Mouse (Mus musculus) thymus, adult 2 months (tissue): ENCODE results near the gene Ric1. TPM values are rescaled to one million over a fixed set of nuclear protein-coding genes. Genes with fewer than 3 reads are reported as not detected.

ENCODE experiments used
- DNase-seq: peaks from one replicate; pipeline ENCODE4 v3.0.0; 2021
- H3K27ac ChIP-seq: fragments of 200-500 bp; 2 replicates; pipeline ENCODE4 v1.5.1; 2012; ENCODE audit warnings: low read length, control low read depth; ENCODE audit not compliant: control insufficient read depth, insufficient read depth
- H3K27me3 ChIP-seq: fragments of 200-500 bp; 2 replicates; pipeline ENCODE4 v1.6.1; 2012; ENCODE audit warnings: mild to moderate bottlenecking, low read length, moderate library complexity, mixed read lengths; ENCODE audit not compliant: control insufficient read depth, insufficient read depth
- H3K36me3 ChIP-seq: fragments of 200-500 bp; 2 replicates; pipeline ENCODE4 v1.6.1; 2012; ENCODE audit warnings: mild to moderate bottlenecking, low read length, moderate library complexity; ENCODE audit not compliant: control insufficient read depth, insufficient read depth
- H3K4me1 ChIP-seq: fragments of 200-500 bp; replicated peaks from 2 replicates; pipeline ENCODE4 v1.6.1; 2012; ENCODE audit warnings: low read length; ENCODE audit not compliant: control insufficient read depth, insufficient read depth
- H3K4me3 ChIP-seq: fragments of 200-500 bp; 2 replicates; pipeline ENCODE4 v1.5.1; 2012; ENCODE audit warnings: mild to moderate bottlenecking, low read length, control low read depth, moderate library complexity; ENCODE audit not compliant: control insufficient read depth, insufficient read depth
- CTCF ChIP-seq: fragments of 200-500 bp; IDR thresholded peaks from 2 replicates; pipeline ENCODE4 v1.5.1; 2012; ENCODE audit warnings: mild to moderate bottlenecking, control low read depth, low read length, moderate library complexity, borderline replicate concordance; ENCODE audit not compliant: control insufficient read depth, poor library complexity, insufficient read depth; ENCODE audit errors: extremely low read depth
- POLR2A ChIP-seq: fragments of 200-500 bp; IDR thresholded peaks from 2 replicates; pipeline ENCODE4 v1.6.1; 2012; ENCODE audit warnings: mild to moderate bottlenecking, low read length, control low read depth, moderate library complexity; ENCODE audit not compliant: control insufficient read depth, poor library complexity, insufficient read depth; ENCODE audit errors: extremely low read depth
- WGBS: fragments of 180-500 bp; shearing (Covaris S2); methylation state at CpG from one replicate; pipeline ENCODE4 v1.1.7; 2018; 5-methylcytosine and 5-hydroxymethylcytosine counted together
- polyA plus RNA-seq: library from polyadenylated mRNA; depleted of rRNA; stranded (reverse); fragments of >200 nt; gene quantifications from 2 replicates; pipeline ENCODE4 v1.2.3, GENCODE M21; 2012

Ric1 gene
- polyA plus RNA-seq, 1 experiment, result 19.4 TPM

DNA sequence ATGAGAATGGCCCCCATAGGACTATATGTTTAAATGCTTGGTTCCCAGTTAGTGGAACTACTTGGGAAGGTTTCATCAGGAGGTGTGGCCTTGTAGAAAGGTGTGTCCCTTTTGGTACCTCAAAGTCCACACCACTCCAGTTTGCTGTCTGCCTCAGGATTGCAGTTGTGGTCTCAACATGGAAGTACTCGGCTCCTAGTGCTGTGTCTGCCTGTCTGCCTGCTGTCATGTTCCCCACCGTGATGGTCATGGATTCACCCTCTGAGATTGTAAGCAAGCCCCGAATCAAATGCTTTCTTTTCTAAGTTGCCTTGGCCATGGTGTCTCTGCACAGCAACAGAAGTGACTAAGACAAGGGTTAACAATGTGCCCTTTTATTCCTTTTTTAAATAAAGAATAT lies 8.0 kb upstream of the Ric1 start:
- DNase-seq, result no peak
- TF ChIP-seq CTCF (no peak), POLR2A (no peak)
- Histone ChIP-seq H3K4me3 (no peak overlapping the region), H3K4me1 (no peaks in the 10 kb centered on the region), H3K36me3 (no peaks in the 10 kb centered on the region), H3K27ac (no peak overlapping the region), H3K27me3 (no peaks in the 10 kb centered on the region)
- WGBS, result 100% methylated on average over 3 of the region's 3 CpGs

DNA sequence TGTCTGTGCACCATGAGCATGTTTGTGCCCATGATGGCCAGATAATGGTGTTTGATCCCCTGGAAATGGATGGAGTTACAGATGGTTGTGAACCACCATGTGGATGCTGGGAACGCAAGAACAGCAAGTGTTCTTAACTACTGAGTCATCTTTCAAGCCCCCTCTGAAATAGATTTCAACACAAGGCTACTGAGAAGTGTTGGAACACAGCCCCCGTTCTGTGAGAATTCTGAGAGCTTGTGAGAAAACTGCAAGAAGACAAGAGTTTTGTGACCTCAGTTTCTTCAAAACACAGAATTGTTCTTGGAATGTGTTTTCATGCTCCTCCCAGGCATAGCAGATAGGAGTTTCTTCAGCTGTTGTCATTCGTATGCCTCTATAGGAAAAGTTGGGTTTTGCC lies 6.7 kb upstream of the Ric1 start:
- Histone ChIP-seq H3K4me1 (no peaks in the 10 kb centered on the region), H3K27me3 (no peaks in the 10 kb centered on the region), H3K4me3 (no peak overlapping the region), H3K36me3 (no peaks in the 10 kb centered on the region), H3K27ac (no peak overlapping the region)
- WGBS, result 97% methylated on average over 3 of the region's 3 CpGs
- TF ChIP-seq POLR2A (no peak), CTCF (no peak)
- DNase-seq, result no peak

DNA sequence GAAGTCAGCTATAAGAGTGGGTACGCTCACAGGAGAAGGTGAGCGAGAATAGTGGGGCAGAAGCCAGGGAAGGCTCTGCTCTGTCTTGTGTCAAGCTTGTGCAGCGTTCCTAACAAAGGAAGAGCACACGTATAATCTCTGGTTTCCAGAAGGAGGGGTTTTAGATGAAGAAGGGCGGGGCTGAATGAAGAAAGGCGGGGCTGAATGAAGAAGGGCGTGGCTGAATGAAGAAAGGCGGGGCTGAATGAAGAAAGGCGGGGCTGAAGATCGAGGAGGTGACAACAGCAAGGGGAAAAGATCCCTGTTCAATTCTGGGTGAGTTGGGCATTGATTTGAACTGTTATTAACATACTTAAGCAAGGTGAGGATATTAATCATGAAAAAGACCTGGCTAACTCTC lies 6.1 kb upstream of the Ric1 start:
- WGBS, result 93% methylated on average over 10 of the region's 10 CpGs
- H3K27ac ChIP-seq, result no peak overlapping the region
- H3K4me1 ChIP-seq, result no peaks in the 10 kb centered on the region
- H3K36me3 ChIP-seq, result no peaks in the 10 kb centered on the region
- DNase-seq, result no peak
- no peaks in the 10 kb centered on the region for H3K27me3 ChIP-seq
- H3K4me3 ChIP-seq, result no peak overlapping the region
- no peak for TF ChIP-seq POLR2A
- TF ChIP-seq CTCF, result no peak

DNA sequence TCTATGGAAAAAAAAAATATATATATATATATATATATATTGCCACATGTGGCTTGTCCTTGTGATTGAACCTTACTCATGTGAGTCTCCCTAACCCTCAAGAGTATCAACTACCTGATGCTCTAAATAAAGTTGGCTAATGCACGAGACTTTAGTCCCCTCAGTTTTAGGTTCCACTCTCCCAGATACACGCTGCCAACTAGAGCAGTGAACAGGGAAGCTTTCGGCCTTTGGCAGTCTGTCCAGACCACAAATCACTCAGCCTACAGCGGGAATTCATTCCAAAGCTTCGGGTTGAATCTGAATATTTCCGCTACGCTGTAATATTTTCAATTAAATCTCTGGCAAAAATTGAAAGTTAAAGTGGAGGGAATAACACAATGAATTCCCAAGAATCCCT lies 3.7 kb upstream of the Ric1 start:
- no peak for DNase-seq
- Histone ChIP-seq H3K36me3 (no peaks in the 10 kb centered on the region), H3K4me3 (no peak overlapping the region), H3K27me3 (no peaks in the 10 kb centered on the region), H3K27ac (no peak overlapping the region), H3K4me1 (no peaks in the 10 kb centered on the region; the same call in 1 of the 2 replicates)
- TF ChIP-seq CTCF (no peak), POLR2A (no peak)
- WGBS, result 94% methylated on average over 7 of the region's 7 CpGs

DNA sequence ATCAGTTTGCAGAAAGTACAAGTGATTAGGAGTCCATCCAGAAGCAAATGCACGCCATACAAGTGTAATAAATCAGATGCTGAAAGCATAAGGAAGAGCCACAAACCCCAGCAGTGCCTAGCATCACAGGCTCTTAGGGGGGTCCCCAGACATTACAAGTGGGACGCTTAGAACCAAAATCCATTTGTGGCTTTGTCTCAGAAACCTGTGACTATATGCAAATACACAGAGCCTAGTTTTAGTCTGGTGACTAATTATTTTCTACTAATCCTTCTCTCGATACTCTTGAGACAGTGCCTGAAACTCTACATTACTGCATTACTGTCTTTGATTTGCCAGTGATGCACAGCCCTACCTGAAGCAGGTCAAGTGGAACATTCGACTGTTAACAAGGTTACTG lies 3.2 kb upstream of the Ric1 start:
- no peak for DNase-seq
- H3K4me1 ChIP-seq, result no peaks in the 10 kb centered on the region; the same call in 1 of the 2 replicates
- no peak overlapping the region for H3K4me3 ChIP-seq
- no peaks in the 10 kb centered on the region for H3K27me3 ChIP-seq
- no peaks in the 10 kb centered on the region for H3K36me3 ChIP-seq
- no peak overlapping the region for H3K27ac ChIP-seq
- no peak for TF ChIP-seq CTCF
- no peak for TF ChIP-seq POLR2A
- 92% methylated on average over 4 of the region's 4 CpGs for WGBS

DNA sequence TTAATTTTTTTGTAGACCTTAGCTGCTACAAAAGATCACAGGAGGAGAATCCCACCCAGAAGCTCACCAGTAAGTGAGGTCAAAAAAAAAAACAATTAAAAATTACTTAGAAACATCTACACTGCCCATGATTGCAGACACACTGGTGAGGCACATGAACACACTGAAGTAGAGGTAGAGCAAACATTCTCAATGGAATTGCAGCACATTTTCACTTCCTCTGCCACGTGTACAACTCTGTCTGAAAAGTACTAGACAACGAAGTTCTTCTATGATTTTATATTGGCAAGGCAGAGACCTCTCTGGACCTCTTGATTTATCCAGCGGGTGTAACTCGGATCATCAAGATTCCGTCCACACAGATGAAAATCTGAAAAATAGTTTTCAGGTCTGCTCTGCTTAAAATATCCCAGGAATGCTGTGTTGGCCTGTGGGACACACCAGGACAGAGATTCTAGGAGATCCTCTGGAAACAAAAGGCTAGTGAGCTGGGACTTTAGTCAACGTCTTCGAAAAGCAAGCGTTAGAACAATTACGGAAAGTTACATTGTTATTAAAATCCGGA lies 1.0 kb upstream of the Ric1 start:
- no peak overlapping the region for H3K27ac ChIP-seq
- H3K4me1 ChIP-seq, result no peaks in the 10 kb centered on the region; the same call in 1 of the 2 replicates
- no peak overlapping the region for H3K4me3 ChIP-seq

More for the DNA sequence above, 1.0 kb upstream of the Ric1 start:
- H3K27me3 ChIP-seq, result no peaks in the 10 kb centered on the region
- WGBS, result 75% methylated on average over 10 of the region's 10 CpGs
- TF ChIP-seq CTCF (no peak), POLR2A (no peak)
- no peaks in the 10 kb centered on the region for H3K36me3 ChIP-seq
- no peak for DNase-seq
